Mouse (Mus musculus): ENCODE data around the gene Il27. TPM values are rescaled to one million over a fixed set of nuclear protein-coding genes. Genes with fewer than 3 reads are reported as not detected.

The Il27 gene
- polyA plus RNA-seq, 1 experiment: 0.51 TPM

DNA sequence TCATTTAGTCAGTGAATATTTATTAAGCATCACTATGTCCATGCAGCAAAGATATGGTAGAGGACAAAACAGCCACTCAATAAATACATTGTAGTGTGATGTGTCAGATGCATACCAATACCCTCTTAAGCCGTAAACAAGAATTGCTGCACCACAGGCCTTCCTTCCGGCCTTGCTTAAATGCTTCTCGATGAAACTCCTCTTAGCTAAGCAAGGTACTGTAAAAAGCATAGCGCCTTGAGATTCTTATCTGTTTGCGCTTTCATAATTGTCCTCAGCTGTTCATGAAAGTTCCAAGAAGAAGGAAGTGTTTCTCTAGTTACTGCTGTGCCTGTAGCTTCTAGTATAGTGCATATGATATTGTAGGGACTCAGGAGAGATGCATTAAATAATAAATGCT, 11.9 kb upstream of the Il27 start:
- Histone ChIP-seq H3K4me3 (ENCODE audit: low read depth, low read length) (no peak overlapping the region), H3K27me3 (ENCODE audit: control insufficient read depth, insufficient read depth, low read length) (no peaks in the 10 kb centered on the region), H3K27ac (ENCODE audit: insufficient read depth, low read depth, low read length) (0 out of 2 replicates have a peak overlapping the region, but pooled peaks have one; percentile 32), H3K36me3 (ENCODE audit: control insufficient read depth, insufficient read depth, low read length) (no peaks in the 10 kb centered on the region), H3K4me1 (ENCODE audit: control insufficient read depth, insufficient read depth, insufficient read length, low read length) (peaks cover 4% of the 10 kb centered on the region; the same call in 1 of the 2 replicates)
- TF ChIP-seq POLR2A (IDR thresholded peaks at IDR 0.05; ENCODE audit: low read depth, low read length): no peak
- TF ChIP-seq CTCF (IDR thresholded peaks at IDR 0.05; ENCODE audit: extremely low read depth, insufficient read length, insufficient replicate concordance, low read depth, low read length): no peak
- WGBS: 20% methylated on average over 5 of the region's 5 CpGs

DNA sequence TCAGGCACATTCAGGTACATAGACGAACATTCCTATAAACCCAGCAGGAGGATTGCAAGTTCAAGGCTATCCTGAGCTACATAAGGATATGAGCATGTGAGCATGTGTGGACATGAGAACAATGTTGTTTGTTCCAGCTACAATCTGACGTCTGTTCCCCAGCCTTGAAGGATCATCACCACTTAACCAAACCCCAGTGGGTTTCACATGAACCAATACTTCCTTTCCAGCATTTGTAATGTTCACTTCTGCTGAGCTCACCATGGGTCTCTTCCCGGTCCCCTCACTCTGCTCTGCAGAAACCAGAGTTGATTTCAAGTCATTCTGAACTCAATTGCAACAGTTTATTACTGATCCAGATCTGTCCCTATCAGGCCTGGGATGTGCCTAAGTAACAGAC, 7.9 kb upstream of the Il27 start:
- Histone ChIP-seq H3K36me3 (ENCODE audit: control insufficient read depth, insufficient read depth, low read length) (no peaks in the 10 kb centered on the region), H3K4me1 (ENCODE audit: control insufficient read depth, insufficient read depth, insufficient read length, low read length) (peaks cover 4% of the 10 kb centered on the region; the same call in 1 of the 2 replicates), H3K4me3 (ENCODE audit: low read depth, low read length) (no peak overlapping the region), H3K27ac (ENCODE audit: insufficient read depth, low read depth, low read length) (no peak overlapping the region), H3K27me3 (ENCODE audit: control insufficient read depth, insufficient read depth, low read length) (no peaks in the 10 kb centered on the region)
- TF ChIP-seq POLR2A (IDR thresholded peaks at IDR 0.05; ENCODE audit: low read depth, low read length): no peak
- TF ChIP-seq CTCF (IDR thresholded peaks at IDR 0.05; ENCODE audit: extremely low read depth, insufficient read length, insufficient replicate concordance, low read depth, low read length): no peak
- WGBS: 81% methylated on average over 3 of the region's 3 CpGs

GRCm38 (mm10) chr7:126601896-126602295, 7.2 kb upstream of the Il27 start:
- no peak for TF ChIP-seq POLR2A (IDR thresholded peaks at IDR 0.05; ENCODE audit: low read depth, low read length)
- TF ChIP-seq CTCF (IDR thresholded peaks at IDR 0.05; ENCODE audit: extremely low read depth, insufficient read length, insufficient replicate concordance, low read depth, low read length): no peak
- H3K36me3 ChIP-seq (ENCODE audit: control insufficient read depth, insufficient read depth, low read length): no peaks in the 10 kb centered on the region
- WGBS: 31% methylated on average over 5 of the region's 5 CpGs

DNA sequence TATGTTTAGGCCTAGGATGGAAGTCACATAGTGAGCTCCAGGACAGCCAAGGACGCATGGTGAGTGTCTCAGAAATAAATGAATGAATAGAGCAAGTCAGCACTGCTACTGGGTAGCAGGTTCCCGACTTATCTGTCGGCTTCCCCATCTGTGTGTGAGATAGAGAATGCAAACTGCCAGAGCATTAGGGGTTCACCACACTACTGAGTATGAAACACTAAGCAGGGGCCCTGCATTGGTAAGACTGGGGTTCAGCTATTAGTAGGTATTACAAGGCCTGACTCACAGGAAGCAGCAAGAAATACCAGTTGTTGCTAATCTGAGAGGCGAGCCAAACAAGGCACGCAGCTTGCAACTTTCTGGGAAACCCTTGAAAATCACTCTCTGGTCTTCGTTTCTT, 4.2 kb upstream of the Il27 start:
- no peaks in the 10 kb centered on the region for H3K27me3 ChIP-seq (ENCODE audit: control insufficient read depth, insufficient read depth, low read length)
- WGBS: 80% methylated on average over 6 of the region's 6 CpGs
- TF ChIP-seq CTCF (IDR thresholded peaks at IDR 0.05; ENCODE audit: extremely low read depth, insufficient read length, insufficient replicate concordance, low read depth, low read length) (no peak), POLR2A (IDR thresholded peaks at IDR 0.05; ENCODE audit: low read depth, low read length) (no peak)
- no peak overlapping the region for H3K4me3 ChIP-seq (ENCODE audit: low read depth, low read length)
- no peak overlapping the region for H3K27ac ChIP-seq (ENCODE audit: insufficient read depth, low read depth, low read length)
- H3K36me3 ChIP-seq (ENCODE audit: control insufficient read depth, insufficient read depth, low read length): no peaks in the 10 kb centered on the region
- no peaks in the 10 kb centered on the region; the same call in 1 of the 2 replicates for H3K4me1 ChIP-seq (ENCODE audit: control insufficient read depth, insufficient read depth, insufficient read length, low read length)

More at GRCm38 (mm10) chr7:126601896-126602295, 7.2 kb upstream of the Il27 start:
- Histone ChIP-seq H3K27ac (ENCODE audit: insufficient read depth, low read depth, low read length) (no peak overlapping the region), H3K27me3 (ENCODE audit: control insufficient read depth, insufficient read depth, low read length) (no peaks in the 10 kb centered on the region), H3K4me1 (ENCODE audit: control insufficient read depth, insufficient read depth, insufficient read length, low read length) (no peaks in the 10 kb centered on the region), H3K4me3 (ENCODE audit: low read depth, low read length) (no peak overlapping the region)

- TF ChIP-seq CTCF (IDR thresholded peaks at IDR 0.05; ENCODE audit: extremely low read depth, insufficient read length, insufficient replicate concordance, low read depth, low read length) (no peak), POLR2A (IDR thresholded peaks at IDR 0.05; ENCODE audit: low read depth, low read length) (no peak)
- WGBS: 63% methylated on average over 6 of the region's 6 CpGs
Measured at GRCm38 (mm10) chr7:126596414-126596813, 1.7 kb upstream of the Il27 start.

GRCm38 (mm10) chr7:126595890-126596289, 1.1 kb upstream of the Il27 start:
- WGBS: 70% methylated on average over 5 of the region's 5 CpGs
- TF ChIP-seq POLR2A (IDR thresholded peaks at IDR 0.05; ENCODE audit: low read depth, low read length) (no peak), CTCF (IDR thresholded peaks at IDR 0.05; ENCODE audit: extremely low read depth, insufficient read length, insufficient replicate concordance, low read depth, low read length) (no peak)
- no peaks in the 10 kb centered on the region; the same call in 1 of the 2 replicates for H3K4me1 ChIP-seq (ENCODE audit: control insufficient read depth, insufficient read depth, insufficient read length, low read length)
- no peak overlapping the region for H3K4me3 ChIP-seq (ENCODE audit: low read depth, low read length)
- H3K27me3 ChIP-seq (ENCODE audit: control insufficient read depth, insufficient read depth, low read length): no peaks in the 10 kb centered on the region
- no peak overlapping the region for H3K27ac ChIP-seq (ENCODE audit: insufficient read depth, low read depth, low read length)
- H3K36me3 ChIP-seq (ENCODE audit: control insufficient read depth, insufficient read depth, low read length): no peaks in the 10 kb centered on the region

More at GRCm38 (mm10) chr7:126596414-126596813, 1.7 kb upstream of the Il27 start:
- H3K36me3 ChIP-seq (ENCODE audit: control insufficient read depth, insufficient read depth, low read length): no peaks in the 10 kb centered on the region
- H3K27ac ChIP-seq (ENCODE audit: insufficient read depth, low read depth, low read length): no peak overlapping the region
- H3K4me3 ChIP-seq (ENCODE audit: low read depth, low read length): no peak overlapping the region
- no peaks in the 10 kb centered on the region for H3K27me3 ChIP-seq (ENCODE audit: control insufficient read depth, insufficient read depth, low read length)
- H3K4me1 ChIP-seq (ENCODE audit: control insufficient read depth, insufficient read depth, insufficient read length, low read length): no peaks in the 10 kb centered on the region; the same call in 1 of the 2 replicates

DNA sequence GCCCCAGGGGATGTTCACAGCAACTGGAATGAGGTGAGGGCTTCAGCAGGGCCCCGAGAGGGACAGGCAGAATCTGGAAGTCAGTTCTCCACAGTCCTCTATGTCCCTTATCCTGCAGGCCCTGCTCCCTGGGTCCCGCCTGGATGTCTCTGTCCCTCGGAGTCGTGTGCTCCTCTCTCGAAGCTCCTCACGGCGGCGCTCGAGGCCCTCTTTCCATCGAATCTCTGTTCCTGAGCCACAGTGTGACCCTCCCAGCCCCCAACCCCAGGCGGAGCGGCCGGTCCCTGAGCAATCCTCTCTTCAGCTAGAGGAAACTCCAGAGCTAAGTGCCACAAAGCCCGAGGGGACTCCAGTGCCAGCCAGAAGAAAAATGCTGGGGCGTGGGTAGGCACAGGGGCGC, 7.0 kb downstream of the Il27 start:
- 34% methylated on average over 16 of the region's 16 CpGs for WGBS
- Histone ChIP-seq H3K4me1 (ENCODE audit: control insufficient read depth, insufficient read depth, insufficient read length, low read length) (peaks cover 7% of the 10 kb centered on the region), H3K36me3 (ENCODE audit: control insufficient read depth, insufficient read depth, low read length) (no peaks in the 10 kb centered on the region), H3K4me3 (ENCODE audit: low read depth, low read length) (no peak overlapping the region), H3K27me3 (ENCODE audit: control insufficient read depth, insufficient read depth, low read length) (no peaks in the 10 kb centered on the region), H3K27ac (ENCODE audit: insufficient read depth, low read depth, low read length) (no peak overlapping the region)
- TF ChIP-seq CTCF (IDR thresholded peaks at IDR 0.05; ENCODE audit: extremely low read depth, insufficient read length, insufficient replicate concordance, low read depth, low read length): peak; percentile 28; the same call in 1 of the 2 replicates
- no peak for TF ChIP-seq POLR2A (IDR thresholded peaks at IDR 0.05; ENCODE audit: low read depth, low read length)

All from small intestine, adult 2 months (tissue).